Mouse (Mus musculus) forebrain, embryonic 16.5 days (tissue): Measurements from ENCODE around the gene Pbp2. TPM values are rescaled to one million over a fixed set of nuclear protein-coding genes. Genes with fewer than 3 reads are reported as not detected.

ENCODE experiments used
- ATAC-seq: fragments of 200-750 bp; cut with Nextera tagmentation; 2 replicates; pipeline ENCODE4 v1.8.0; 2017; ENCODE audit warnings: mild to moderate bottlenecking, moderate library complexity
- H3K27ac ChIP-seq: fragments of 300-500 bp; sonication (generic); 2 replicates; pipeline ENCODE4 v1.5.1; 2014; ENCODE audit warnings: low read length, control low read depth
- H3K27me3 ChIP-seq: fragments of 300-500 bp; sonication (generic); replicated peaks from 2 replicates; pipeline ENCODE4 v1.6.1; 2014; ENCODE audit warnings: low read length; ENCODE audit not compliant: control insufficient read depth, insufficient read depth
- H3K36me3 ChIP-seq: fragments of 300-500 bp; sonication (generic); 2 replicates; pipeline ENCODE4 v1.6.1; 2014; ENCODE audit not compliant: control insufficient read depth, insufficient read depth
- H3K4me1 ChIP-seq: fragments of 300-500 bp; sonication (generic); replicated peaks from 2 replicates; pipeline ENCODE4 v1.6.1; 2014; ENCODE audit warnings: low read length; ENCODE audit not compliant: control insufficient read depth, insufficient read depth
- H3K4me2 ChIP-seq: fragments of 300-500 bp; sonication (generic); 2 replicates; pipeline ENCODE4 v1.6.1; 2014; ENCODE audit warnings: mild to moderate bottlenecking, low read length, control low read depth
- H3K4me3 ChIP-seq: fragments of 300-500 bp; sonication (generic); replicated peaks from 2 replicates; pipeline ENCODE4 v1.5.1; 2014; ENCODE audit warnings: mild to moderate bottlenecking, low read length, control low read depth
- H3K9ac ChIP-seq: fragments of 300-500 bp; sonication (generic); replicated peaks from 2 replicates; pipeline ENCODE4 v1.6.1; 2014; ENCODE audit warnings: low read depth, low read length, control low read depth
- H3K9me3 ChIP-seq: fragments of 300-500 bp; sonication (generic); 2 replicates; pipeline ENCODE4 v1.6.1; 2016; ENCODE audit warnings: low read length; ENCODE audit not compliant: control insufficient read depth
- WGBS: fragments of 180-500 bp; shearing (Covaris S2); extraction: QIAGEN DNeasy Blood & Tissue Kit; methylation state at CpG from one replicate; pipeline ENCODE4 v1.1.7; 2014; 5-methylcytosine and 5-hydroxymethylcytosine counted together
- polyA plus RNA-seq: library from polyadenylated mRNA; unstranded; fragments of >200 nt; fragmentation: Nextera tagmentation; extraction: Ambion mirVana; gene quantifications from 2 replicates; pipeline ENCODE4 v1.2.1, GENCODE M21; 2015

The Pbp2 gene
- not detected in 2 replicates for polyA plus RNA-seq

GRCm38 (mm10) chr6:135310305-135310704 lies at the start of gene Pbp2:
Pbp2 (minus strand) TSS chr6:135310405.
- H3K27ac ChIP-seq, result no peak within 1 kb of the TSS
- no peak within 1 kb of the TSS for H3K4me3 ChIP-seq
- no peaks in the 10 kb centered on the region for H3K9me3 ChIP-seq
- no peaks in the 10 kb centered on the region for H3K27me3 ChIP-seq
- no peak within 1 kb of the TSS for H3K9ac ChIP-seq
- no peaks in the 10 kb centered on the region for H3K4me1 ChIP-seq
- H3K36me3 ChIP-seq, result no peaks in the 10 kb centered on the region
- 96% methylated on average over 9 of the region's 9 CpGs for WGBS
- ATAC-seq, result no peak
- H3K4me2 ChIP-seq, result no peak within 1 kb of the TSS

- 90% methylated on average over 4 of the region's 4 CpGs for WGBS
- no peaks in the 10 kb centered on the region for H3K36me3 ChIP-seq
- no peaks in the 10 kb centered on the region for H3K27me3 ChIP-seq
- ATAC-seq, result no peak
- peaks cover 6% of the 10 kb centered on the region; the same call in 1 of the 2 replicates for H3K4me1 ChIP-seq
- H3K9me3 ChIP-seq, result no peaks in the 10 kb centered on the region
- no peak overlapping the region for H3K4me3 ChIP-seq
- no peak overlapping the region for H3K4me2 ChIP-seq
- H3K27ac ChIP-seq, result no peak overlapping the region
- no peak overlapping the region for H3K9ac ChIP-seq
Observed at GRCm38 (mm10) chr6:135354953-135355352, 44.7 kb upstream of the Pbp2 start.

DNA sequence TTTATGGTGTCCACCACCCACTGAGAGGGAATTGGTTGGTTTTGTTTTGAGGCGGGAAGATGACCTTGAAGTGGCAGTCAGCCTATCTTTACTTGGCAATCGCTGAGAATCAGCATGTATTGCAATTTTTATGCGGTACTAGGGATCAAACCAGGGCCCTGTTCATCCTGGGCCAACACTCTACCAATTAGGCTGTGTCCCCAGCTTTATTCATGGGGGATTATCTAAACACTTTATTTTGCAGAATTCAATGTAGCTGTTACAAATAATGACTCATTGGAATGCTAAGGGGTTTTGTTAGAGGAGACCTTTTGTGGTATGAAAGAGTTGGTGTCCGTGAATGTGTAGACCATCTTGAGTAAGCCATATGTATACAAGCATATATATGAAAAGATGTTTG lies 42.3 kb upstream of the Pbp2 start:
- Histone ChIP-seq H3K27me3 (no peaks in the 10 kb centered on the region), H3K9me3 (no peaks in the 10 kb centered on the region), H3K4me1 (peaks cover 6% of the 10 kb centered on the region; the same call in 1 of the 2 replicates), H3K4me2 (no peak overlapping the region), H3K4me3 (no peak overlapping the region), H3K9ac (no peak overlapping the region), H3K27ac (no peak overlapping the region), H3K36me3 (no peaks in the 10 kb centered on the region)
- ATAC-seq, result peak; percentile 38; the same call in 1 of the 2 replicates
- WGBS, result 12% methylated on average over 4 of the region's 4 CpGs

- 55% methylated on average over 8 of the region's 8 CpGs for WGBS
- peaks cover 6% of the 10 kb centered on the region; the same call in 1 of the 2 replicates for H3K4me1 ChIP-seq
- peak; percentile 66 for ATAC-seq
- no peaks in the 10 kb centered on the region for H3K36me3 ChIP-seq
- H3K4me3 ChIP-seq, result no peak overlapping the region
- H3K9me3 ChIP-seq, result no peaks in the 10 kb centered on the region
- no peaks in the 10 kb centered on the region for H3K27me3 ChIP-seq
- H3K9ac ChIP-seq, result no peak overlapping the region
- no peak overlapping the region for H3K4me2 ChIP-seq
- H3K27ac ChIP-seq, result no peak overlapping the region
Observed at GRCm38 (mm10) chr6:135351638-135352302, 41.6 kb upstream of the Pbp2 start.

DNA sequence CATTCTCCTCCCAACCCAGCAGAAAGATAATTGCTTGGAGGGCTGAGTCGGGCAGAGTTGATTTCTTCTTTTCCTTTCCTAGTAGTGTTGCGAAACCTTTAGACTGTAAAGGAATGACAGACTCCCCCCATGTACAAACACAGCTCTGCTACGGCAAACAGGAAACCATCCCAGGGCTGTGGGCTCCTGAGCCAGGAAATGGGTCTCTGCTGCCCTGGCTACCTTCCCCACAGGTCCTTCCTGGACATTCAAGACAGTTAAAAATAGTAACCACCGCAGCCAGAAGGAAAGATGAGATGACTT lies 30.8 kb upstream of the Pbp2 start:
- H3K36me3 ChIP-seq, result no peaks in the 10 kb centered on the region
- H3K27me3 ChIP-seq, result no peaks in the 10 kb centered on the region
- no peak overlapping the region for H3K4me2 ChIP-seq
- ATAC-seq, result no peak
- no peak overlapping the region for H3K4me3 ChIP-seq
- H3K9ac ChIP-seq, result no peak overlapping the region
- H3K4me1 ChIP-seq, result no peaks in the 10 kb centered on the region
- no peak overlapping the region for H3K27ac ChIP-seq
- WGBS, result 79% methylated on average over 4 of the region's 4 CpGs
- no peaks in the 10 kb centered on the region for H3K9me3 ChIP-seq

GRCm38 (mm10) chr6:135340355-135341075 lies 30.3 kb upstream of the Pbp2 start:
- Histone ChIP-seq H3K27ac (no peak overlapping the region), H3K4me1 (no peaks in the 10 kb centered on the region), H3K9me3 (no peaks in the 10 kb centered on the region), H3K4me2 (no peak overlapping the region), H3K27me3 (no peaks in the 10 kb centered on the region), H3K4me3 (no peak overlapping the region), H3K9ac (no peak overlapping the region), H3K36me3 (no peaks in the 10 kb centered on the region)
- no peak for ATAC-seq
- 76% methylated on average over 9 of the region's 9 CpGs for WGBS

- Histone ChIP-seq H3K36me3 (no peaks in the 10 kb centered on the region), H3K4me1 (peaks cover 16% of the 10 kb centered on the region), H3K27me3 (no peaks in the 10 kb centered on the region), H3K27ac (no peak overlapping the region), H3K4me3 (no peak overlapping the region), H3K9me3 (no peaks in the 10 kb centered on the region), H3K9ac (no peak overlapping the region), H3K4me2 (no peak overlapping the region)
- no peak for ATAC-seq
- WGBS, result 92% methylated on average over 8 of the region's 8 CpGs
Observed at GRCm38 (mm10) chr6:135336376-135336775, 26.2 kb upstream of the Pbp2 start.

DNA sequence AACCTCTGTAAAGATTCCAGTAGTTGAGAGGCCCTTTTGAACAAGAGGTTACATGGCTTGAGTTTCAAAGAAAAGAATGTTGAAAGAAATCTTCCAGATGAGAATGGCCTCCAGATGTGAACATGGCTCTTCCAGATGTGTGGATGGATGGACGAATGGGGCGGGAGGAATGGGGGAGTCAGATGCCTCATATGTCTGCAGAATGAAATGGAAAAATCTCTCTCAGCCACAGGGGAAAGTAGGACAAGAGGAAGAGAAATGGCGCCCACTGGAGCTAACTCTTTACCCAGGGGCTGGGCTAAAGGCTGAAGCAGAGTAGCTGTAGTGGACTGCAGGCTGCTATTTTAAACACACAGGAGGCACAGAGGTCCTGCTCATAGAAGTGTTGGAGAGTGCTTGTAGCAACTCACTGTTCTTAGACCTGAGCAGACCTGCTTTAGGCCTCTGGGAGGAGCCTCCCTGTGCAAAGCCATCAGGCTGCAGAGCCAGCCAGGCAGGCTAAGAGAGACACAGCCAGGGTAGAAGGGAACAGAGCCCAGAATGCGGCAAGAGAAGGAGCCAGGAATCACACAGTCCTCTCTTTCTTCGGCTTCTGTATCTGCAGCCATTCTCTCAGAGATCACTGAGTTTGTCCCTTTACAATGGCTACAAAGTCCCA lies 23.9 kb upstream of the Pbp2 start:
- no peak overlapping the region for H3K4me2 ChIP-seq
- H3K27me3 ChIP-seq, result no peaks in the 10 kb centered on the region
- no peak overlapping the region for H3K27ac ChIP-seq
- H3K9me3 ChIP-seq, result no peaks in the 10 kb centered on the region
- H3K9ac ChIP-seq, result no peak overlapping the region
- 74% methylated on average over 5 of the region's 5 CpGs for WGBS
- H3K36me3 ChIP-seq, result no peaks in the 10 kb centered on the region
- peak; percentile 67; the same call in 1 of the 2 replicates for ATAC-seq
- no peak overlapping the region for H3K4me3 ChIP-seq
- peaks cover 16% of the 10 kb centered on the region for H3K4me1 ChIP-seq

DNA sequence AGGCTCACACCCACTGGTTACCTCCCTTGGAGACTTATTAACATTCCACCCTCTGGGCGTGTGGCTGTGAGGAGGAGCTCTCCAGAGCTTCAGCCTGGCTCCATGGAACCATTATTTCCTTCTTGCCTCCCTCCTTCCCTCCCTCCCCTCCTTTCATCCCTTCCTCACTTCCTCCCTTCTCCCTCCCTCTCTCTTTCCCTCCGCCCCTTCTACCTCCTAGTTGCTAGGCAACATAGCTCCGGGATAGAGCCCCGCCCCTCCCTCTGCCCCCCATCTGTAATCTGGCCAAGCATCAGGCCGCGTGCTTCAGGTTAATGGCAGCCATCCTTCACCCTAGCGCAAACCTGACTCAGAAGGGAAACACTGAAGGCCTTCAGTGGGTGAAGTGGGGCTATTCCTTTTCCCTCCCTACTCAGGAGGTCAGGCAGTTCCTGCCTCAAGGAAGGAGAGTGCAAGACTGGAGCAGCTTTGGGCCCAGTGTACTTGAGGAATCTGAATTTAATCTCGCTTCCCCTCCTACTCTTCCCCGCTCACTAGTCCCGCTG lies 22.6 kb upstream of the Pbp2 start:
- Histone ChIP-seq H3K9me3 (no peaks in the 10 kb centered on the region), H3K27me3 (no peaks in the 10 kb centered on the region), H3K4me2 (peak overlapping the region; percentile 22; the same call in 1 of the 2 replicates), H3K9ac (no peak overlapping the region), H3K4me3 (no peak overlapping the region), H3K27ac (no peak overlapping the region), H3K4me1 (peaks cover 16% of the 10 kb centered on the region), H3K36me3 (no peaks in the 10 kb centered on the region)
- ATAC-seq, result peak; percentile 55
- WGBS, result 18% methylated on average over 10 of the region's 10 CpGs
